12 mouse cellular contexts compared by ENCODE assay signal in the genomic region with DNA sequence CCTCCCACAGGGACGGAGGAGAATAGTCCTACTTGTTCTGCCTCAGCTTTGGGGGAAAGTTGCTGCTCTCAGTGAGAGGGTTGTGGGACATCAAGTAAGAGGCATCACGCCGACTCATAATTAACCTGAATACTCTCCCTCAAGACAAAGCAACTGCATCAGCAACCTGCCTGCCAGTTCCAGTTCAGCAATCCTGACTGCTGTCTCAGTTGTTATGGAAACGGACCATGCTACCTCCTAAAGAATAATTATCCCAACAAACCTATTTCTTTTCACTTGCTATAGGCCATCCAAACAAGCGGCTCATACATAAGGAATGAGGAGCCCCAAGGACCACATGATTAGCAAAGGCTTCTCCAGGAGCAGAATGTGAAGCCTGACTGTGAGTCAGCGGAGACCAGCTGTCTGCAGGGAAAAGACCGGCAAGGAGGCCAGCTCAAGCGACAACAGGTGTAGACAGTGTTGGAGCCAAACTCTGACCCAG.
A peak's percentile ranks its signal among the peaks of the same experiment; 100 is the strongest.
DNase-seq lines count a peak whose midpoint lies in the region; ATAC-seq lines count a peak whose summit lies in the region.
"Had no signal": no experiment of that assay in that cellular context is flagged by ENCODE, and none has a peak within 500 bp of the region (broad histone marks: within the 10 kb centered on the region; RNA-seq: fewer than 3 reads in every experiment).

No protein-coding gene starts in this region.

- H3K9me3 ChIP-seq in heart, embryonic 10.5 days: no peaks in the 10 kb centered on the region
- no peaks in the 10 kb centered on the region for H3K9me3 ChIP-seq in embryonic facial prominence, embryonic 12.5 days
- H3K9me3 ChIP-seq in hindbrain, embryonic 14.5 days (ENCODE audit: control insufficient read depth, low read length): no peaks in the 10 kb centered on the region
- H3K9me3 ChIP-seq in neural tube, embryonic 14.5 days (ENCODE audit: control insufficient read depth, low read length): no peaks in the 10 kb centered on the region

- peaks cover 48% of the 10 kb centered on the region for H3K4me1 ChIP-seq in heart, embryonic 10.5 days
- 0 out of 2 replicates have a peak, but pooled peaks cover 4% of the 10 kb centered on the region for H3K4me1 ChIP-seq in embryonic facial prominence, embryonic 12.5 days
- H3K4me1 ChIP-seq in hindbrain, embryonic 14.5 days (replicated peaks; ENCODE audit: control insufficient read depth, insufficient read depth, low read length): peaks cover 20% of the 10 kb centered on the region
- H3K4me1 ChIP-seq in neural tube, embryonic 14.5 days (ENCODE audit: control insufficient read depth, insufficient read depth, low read length): peaks cover 3% of the 10 kb centered on the region; the same call in 1 of the 2 replicates

- H3K9ac ChIP-seq in embryonic facial prominence, embryonic 12.5 days: no peak overlapping the region
- no peak overlapping the region for H3K9ac ChIP-seq in hindbrain, embryonic 14.5 days
- no peak overlapping the region for H3K9ac ChIP-seq in neural tube, embryonic 14.5 days (replicated peaks; ENCODE audit: low read depth, low read length)
- H3K9ac ChIP-seq: liver, postnatal 0 days had no signal

- H3K36me3 ChIP-seq in heart, embryonic 10.5 days: no peaks in the 10 kb centered on the region
- H3K36me3 ChIP-seq in embryonic facial prominence, embryonic 12.5 days: no peaks in the 10 kb centered on the region
- no peaks in the 10 kb centered on the region for H3K36me3 ChIP-seq in hindbrain, embryonic 14.5 days (replicated peaks; ENCODE audit: control insufficient read depth, insufficient read depth)
- no peaks in the 10 kb centered on the region for H3K36me3 ChIP-seq in neural tube, embryonic 14.5 days (ENCODE audit: control insufficient read depth, insufficient read depth, low read length)

- WGBS in heart, embryonic 10.5 days: 76% methylated on average over 8 of the region's 8 CpGs
- 74% methylated on average over 8 of the region's 8 CpGs for WGBS in embryonic facial prominence, embryonic 12.5 days
- WGBS in hindbrain, embryonic 14.5 days: 40% methylated on average over 8 of the region's 8 CpGs
- 51% methylated on average over 8 of the region's 8 CpGs for WGBS in neural tube, embryonic 14.5 days

- H3K27me3 ChIP-seq in heart, embryonic 10.5 days (ENCODE audit: insufficient read depth, poor library complexity, severe bottlenecking): peaks cover 30% of the 10 kb centered on the region; the same call in 1 of the 2 replicates
- no peaks in the 10 kb centered on the region for H3K27me3 ChIP-seq in embryonic facial prominence, embryonic 12.5 days
- H3K27me3 ChIP-seq in hindbrain, embryonic 14.5 days (ENCODE audit: control insufficient read depth, insufficient read depth, low read length): no peaks in the 10 kb centered on the region
- no peaks in the 10 kb centered on the region for H3K27me3 ChIP-seq in neural tube, embryonic 14.5 days (ENCODE audit: control insufficient read depth, insufficient read depth, low read length)

- H3K4me2 ChIP-seq in embryonic facial prominence, embryonic 12.5 days (replicated peaks): no peak overlapping the region
- H3K4me2 ChIP-seq in hindbrain, embryonic 14.5 days (replicated peaks): no peak overlapping the region
- no peak overlapping the region for H3K4me2 ChIP-seq in neural tube, embryonic 14.5 days (ENCODE audit: low read depth, low read length)

- H3K4me3 ChIP-seq in heart, embryonic 10.5 days: no peak overlapping the region
- H3K4me3 ChIP-seq in embryonic facial prominence, embryonic 12.5 days: no peak overlapping the region
- no peak overlapping the region for H3K4me3 ChIP-seq in hindbrain, embryonic 14.5 days (replicated peaks; ENCODE audit: low read length)
- H3K4me3 ChIP-seq in neural tube, embryonic 14.5 days (ENCODE audit: low read depth, low read length): no peak overlapping the region

- no peak for ATAC-seq in embryonic facial prominence, embryonic 12.5 days (ENCODE audit: insufficient number of reproducible peaks, insufficient read depth, low FRiP score, low TSS enrichment)
- peak; percentile 55; the same call in 1 of the 2 replicates for ATAC-seq in hindbrain, embryonic 14.5 days (ENCODE audit: low FRiP score)
- peak; percentile 59; the same call in 1 of the 2 replicates for ATAC-seq in neural tube, embryonic 14.5 days (ENCODE audit: low read depth)
- ATAC-seq: liver, postnatal 0 days had no signal

- no peak for DNase-seq in heart, embryonic 10.5 days (ENCODE audit: low spot score)
- DNase-seq in heart, adult 18-20 months: no peak
- DNase-seq in hindbrain, embryonic 14.5 days (ENCODE audit: low spot score): no peak
- DNase-seq in embryo, embryonic 10 days (ENCODE audit: low spot score): no peak
- no peak for DNase-seq in B cell, adult 2 months
- DNase-seq in cerebellum, postnatal 4 days (ENCODE audit: low spot score in 2 of 2): no peak
- DNase-seq: heart, adult 11 months; heart, postnatal 14 days; kidney, adult 18-20 months; liver, postnatal 0 days had no signal

- H3K27ac ChIP-seq in heart, embryonic 10.5 days: peak overlapping the region; percentile 38; the same call in 1 of the 2 replicates
- 0 out of 2 replicates have a peak overlapping the region, but pooled peaks have one; percentile 23 for H3K27ac ChIP-seq in embryonic facial prominence, embryonic 12.5 days
- H3K27ac ChIP-seq in hindbrain, embryonic 14.5 days: peak overlapping the region; percentile 34
- H3K27ac ChIP-seq in neural tube, embryonic 14.5 days (ENCODE audit: low read depth, low read length): no peak overlapping the region
